Mouse (Mus musculus): ENCODE results near the gene Kcnmb2. TPM values are rescaled to one million over a fixed set of nuclear protein-coding genes. Genes with fewer than 3 reads are reported as not detected.

Gene Kcnmb2
- total and polyA plus RNA-seq, 2 experiments from 2014 or later: 10.4 to 15.0 TPM

DNA sequence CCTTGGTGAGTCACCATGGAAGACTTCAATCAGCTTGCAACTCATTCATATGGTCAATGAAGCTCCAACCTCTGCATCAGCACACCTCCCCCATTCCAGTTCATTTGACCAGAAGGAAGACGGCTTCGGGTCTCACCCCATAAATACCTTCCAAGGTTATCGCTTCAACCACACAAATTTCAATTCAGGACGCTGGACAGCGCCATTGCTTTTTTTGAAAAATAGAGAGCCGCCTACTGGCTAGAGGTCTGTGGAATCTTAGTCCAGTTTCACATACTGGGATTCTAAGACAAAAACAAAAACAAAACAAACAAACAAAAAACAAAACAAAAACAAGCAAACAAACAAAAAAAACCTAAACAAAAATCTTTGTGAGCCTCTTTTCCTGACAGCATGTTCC, 39.2 kb downstream of the Kcnmb2 start:
- DNase-seq (ENCODE audit: low spot score) (no peak), ATAC-seq (ENCODE audit: low FRiP score) (no peak)
- H3K4me1 ChIP-seq (ENCODE audit: insufficient read depth, low read length): no peaks in the 10 kb centered on the region
- no peak overlapping the region for H3K27ac ChIP-seq (ENCODE audit: low read depth, low read length)
- 30% methylated on average over 6 of the region's 6 CpGs for WGBS
- no peaks in the 10 kb centered on the region for H3K36me3 ChIP-seq (ENCODE audit: insufficient read depth, low read length)
- H3K4me2 ChIP-seq (ENCODE audit: low read depth, low read length, poor library complexity, severe bottlenecking): no peak overlapping the region
- no peaks in the 10 kb centered on the region for H3K27me3 ChIP-seq (ENCODE audit: insufficient read depth, low read length)
- no peaks in the 10 kb centered on the region for H3K9me3 ChIP-seq (ENCODE audit: low read length)
- 0 out of 2 replicates have a peak, but pooled peaks have one; percentile 14 for TF ChIP-seq CTCF (IDR thresholded peaks at IDR 0.05)
- H3K9ac ChIP-seq (replicated peaks; ENCODE audit: low read length, poor library complexity, severe bottlenecking): no peak overlapping the region
- no peak overlapping the region for H3K4me3 ChIP-seq (ENCODE audit: low read depth, low read length)

DNA sequence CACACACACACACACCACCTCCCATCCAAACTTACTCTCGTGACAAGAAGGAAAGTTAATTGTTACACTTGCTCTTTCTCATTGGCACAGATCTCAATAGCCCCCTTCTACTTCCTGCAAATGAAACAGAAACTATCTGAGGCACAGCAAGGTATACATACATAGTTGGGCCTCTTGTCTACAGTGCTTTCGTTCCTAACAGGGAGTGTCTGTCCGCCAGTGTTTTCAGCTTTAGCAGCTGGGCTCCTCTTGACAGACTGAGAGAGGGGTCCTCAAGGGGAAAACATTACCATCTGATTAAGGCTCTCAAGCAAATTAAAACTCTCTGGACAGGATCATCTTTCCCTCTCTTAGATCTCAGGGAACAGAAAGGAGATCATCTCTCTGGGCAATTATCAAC, 51.9 kb downstream of the Kcnmb2 start:
- H3K27ac ChIP-seq (ENCODE audit: low read depth, low read length): no peak overlapping the region
- H3K4me1 ChIP-seq (ENCODE audit: insufficient read depth, low read length): no peaks in the 10 kb centered on the region
- WGBS: 57% methylated on average over 3 of the region's 3 CpGs
- H3K9ac ChIP-seq (replicated peaks; ENCODE audit: low read length, poor library complexity, severe bottlenecking): no peak overlapping the region
- H3K4me2 ChIP-seq (ENCODE audit: low read depth, low read length, poor library complexity, severe bottlenecking): no peak overlapping the region
- DNase-seq (ENCODE audit: low spot score) (no peak), ATAC-seq (ENCODE audit: low FRiP score) (no peak)
- no peak for TF ChIP-seq CTCF (IDR thresholded peaks at IDR 0.05)
- H3K36me3 ChIP-seq (ENCODE audit: insufficient read depth, low read length): no peaks in the 10 kb centered on the region
- H3K4me3 ChIP-seq (ENCODE audit: low read depth, low read length): no peak overlapping the region
- H3K27me3 ChIP-seq (ENCODE audit: insufficient read depth, low read length): no peaks in the 10 kb centered on the region
- no peaks in the 10 kb centered on the region for H3K9me3 ChIP-seq (ENCODE audit: low read length)

- Histone ChIP-seq H3K9ac (replicated peaks; ENCODE audit: low read length, poor library complexity, severe bottlenecking) (no peak overlapping the region), H3K4me3 (ENCODE audit: low read depth, low read length) (no peak overlapping the region), H3K36me3 (ENCODE audit: insufficient read depth, low read length) (no peaks in the 10 kb centered on the region), H3K27me3 (ENCODE audit: insufficient read depth, low read length) (no peaks in the 10 kb centered on the region), H3K9me3 (ENCODE audit: low read length) (no peaks in the 10 kb centered on the region), H3K4me2 (ENCODE audit: low read depth, low read length, poor library complexity, severe bottlenecking) (no peak overlapping the region), H3K27ac (ENCODE audit: low read depth, low read length) (no peak overlapping the region), H3K4me1 (ENCODE audit: insufficient read depth, low read length) (no peaks in the 10 kb centered on the region)
- 70% methylated on average over 2 of the region's 2 CpGs for WGBS
- no peak for TF ChIP-seq CTCF (IDR thresholded peaks at IDR 0.05)
- ATAC-seq (ENCODE audit: low FRiP score) (no peak), DNase-seq (ENCODE audit: low spot score) (peak; percentile 5)
These were observed 52.7 kb downstream of the Kcnmb2 start for GRCm38 (mm10) chr3:31955004-31955403.

DNA sequence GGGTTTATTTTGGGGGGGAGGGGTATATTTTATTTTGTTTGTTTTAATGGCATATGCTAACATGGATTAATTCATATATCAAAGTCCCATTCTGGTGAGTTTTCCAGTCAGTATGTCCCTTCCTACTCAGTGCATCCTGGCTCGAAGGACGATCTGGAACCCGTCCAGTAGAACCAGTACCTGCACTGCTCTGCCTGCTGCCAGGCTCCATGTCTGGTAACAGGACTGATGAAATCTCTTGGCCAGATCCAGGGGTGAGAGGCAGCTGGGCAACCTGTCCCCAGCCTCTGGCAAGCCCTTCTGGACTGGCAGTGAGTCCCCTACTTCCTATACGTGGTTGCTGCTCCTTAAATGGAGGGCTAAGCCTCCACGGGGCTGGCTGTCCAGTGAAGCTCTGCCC, 57.5 kb downstream of the Kcnmb2 start:
- 69% methylated on average over 5 of the region's 5 CpGs for WGBS

DNA sequence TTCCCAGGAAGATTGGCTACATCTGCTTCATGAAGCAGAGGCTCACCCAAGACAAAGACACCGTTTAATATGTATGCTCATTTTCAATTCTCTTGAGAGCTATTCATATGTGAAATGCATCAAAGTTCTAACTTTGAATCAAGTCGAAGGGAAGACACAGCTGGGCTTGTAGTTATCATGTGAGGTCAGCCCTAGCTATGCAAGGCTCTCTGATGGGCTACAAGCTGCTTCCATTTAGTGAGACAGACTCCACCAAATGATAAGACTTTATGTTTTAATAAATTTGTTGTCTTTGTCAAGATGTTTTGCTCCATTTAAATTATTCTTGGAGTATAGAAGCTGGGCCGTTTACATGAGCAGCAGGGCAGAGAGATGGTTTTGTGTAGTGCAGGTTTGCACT, 58.9 kb downstream of the Kcnmb2 start:
- H3K4me3 ChIP-seq (ENCODE audit: low read depth, low read length): no peak overlapping the region
- no peaks in the 10 kb centered on the region for H3K9me3 ChIP-seq (ENCODE audit: low read length)
- no peak overlapping the region for H3K9ac ChIP-seq (replicated peaks; ENCODE audit: low read length, poor library complexity, severe bottlenecking)
- H3K4me1 ChIP-seq (ENCODE audit: insufficient read depth, low read length): no peaks in the 10 kb centered on the region
- no peak overlapping the region for H3K27ac ChIP-seq (ENCODE audit: low read depth, low read length)
- H3K4me2 ChIP-seq (ENCODE audit: low read depth, low read length, poor library complexity, severe bottlenecking): no peak overlapping the region
- no peaks in the 10 kb centered on the region for H3K27me3 ChIP-seq (ENCODE audit: insufficient read depth, low read length)
- DNase-seq (ENCODE audit: low spot score): no peak
- 36% methylated on average over 3 of the region's 3 CpGs for WGBS
- H3K36me3 ChIP-seq (ENCODE audit: insufficient read depth, low read length): no peaks in the 10 kb centered on the region
- ATAC-seq (ENCODE audit: low FRiP score): no peak
- TF ChIP-seq CTCF (IDR thresholded peaks at IDR 0.05): no peak

More for the DNA sequence above, 57.5 kb downstream of the Kcnmb2 start:
- Histone ChIP-seq H3K4me2 (ENCODE audit: low read depth, low read length, poor library complexity, severe bottlenecking) (no peak overlapping the region), H3K9me3 (ENCODE audit: low read length) (no peaks in the 10 kb centered on the region), H3K9ac (replicated peaks; ENCODE audit: low read length, poor library complexity, severe bottlenecking) (no peak overlapping the region), H3K4me3 (ENCODE audit: low read depth, low read length) (no peak overlapping the region), H3K4me1 (ENCODE audit: insufficient read depth, low read length) (no peaks in the 10 kb centered on the region), H3K36me3 (ENCODE audit: insufficient read depth, low read length) (no peaks in the 10 kb centered on the region), H3K27me3 (ENCODE audit: insufficient read depth, low read length) (no peaks in the 10 kb centered on the region), H3K27ac (ENCODE audit: low read depth, low read length) (no peak overlapping the region)
- no peak for TF ChIP-seq CTCF (IDR thresholded peaks at IDR 0.05)
- no peak for ATAC-seq (ENCODE audit: low FRiP score)
- no peak for DNase-seq (ENCODE audit: low spot score)

GRCm38 (mm10) chr3:31963076-31963475, 60.8 kb downstream of the Kcnmb2 start:
- Histone ChIP-seq H3K27me3 (ENCODE audit: insufficient read depth, low read length) (no peaks in the 10 kb centered on the region), H3K9me3 (ENCODE audit: low read length) (no peaks in the 10 kb centered on the region), H3K9ac (replicated peaks; ENCODE audit: low read length, poor library complexity, severe bottlenecking) (no peak overlapping the region), H3K27ac (ENCODE audit: low read depth, low read length) (no peak overlapping the region), H3K4me2 (ENCODE audit: low read depth, low read length, poor library complexity, severe bottlenecking) (no peak overlapping the region), H3K4me3 (ENCODE audit: low read depth, low read length) (no peak overlapping the region), H3K4me1 (ENCODE audit: insufficient read depth, low read length) (no peaks in the 10 kb centered on the region), H3K36me3 (ENCODE audit: insufficient read depth, low read length) (no peaks in the 10 kb centered on the region)
- WGBS: 96% methylated on average over 3 of the region's 3 CpGs
- ATAC-seq (ENCODE audit: low FRiP score): no peak
- DNase-seq (ENCODE audit: low spot score): no peak
- no peak for TF ChIP-seq CTCF (IDR thresholded peaks at IDR 0.05)
